15 mouse cellular contexts compared by ENCODE assay signal in the genomic region with DNA sequence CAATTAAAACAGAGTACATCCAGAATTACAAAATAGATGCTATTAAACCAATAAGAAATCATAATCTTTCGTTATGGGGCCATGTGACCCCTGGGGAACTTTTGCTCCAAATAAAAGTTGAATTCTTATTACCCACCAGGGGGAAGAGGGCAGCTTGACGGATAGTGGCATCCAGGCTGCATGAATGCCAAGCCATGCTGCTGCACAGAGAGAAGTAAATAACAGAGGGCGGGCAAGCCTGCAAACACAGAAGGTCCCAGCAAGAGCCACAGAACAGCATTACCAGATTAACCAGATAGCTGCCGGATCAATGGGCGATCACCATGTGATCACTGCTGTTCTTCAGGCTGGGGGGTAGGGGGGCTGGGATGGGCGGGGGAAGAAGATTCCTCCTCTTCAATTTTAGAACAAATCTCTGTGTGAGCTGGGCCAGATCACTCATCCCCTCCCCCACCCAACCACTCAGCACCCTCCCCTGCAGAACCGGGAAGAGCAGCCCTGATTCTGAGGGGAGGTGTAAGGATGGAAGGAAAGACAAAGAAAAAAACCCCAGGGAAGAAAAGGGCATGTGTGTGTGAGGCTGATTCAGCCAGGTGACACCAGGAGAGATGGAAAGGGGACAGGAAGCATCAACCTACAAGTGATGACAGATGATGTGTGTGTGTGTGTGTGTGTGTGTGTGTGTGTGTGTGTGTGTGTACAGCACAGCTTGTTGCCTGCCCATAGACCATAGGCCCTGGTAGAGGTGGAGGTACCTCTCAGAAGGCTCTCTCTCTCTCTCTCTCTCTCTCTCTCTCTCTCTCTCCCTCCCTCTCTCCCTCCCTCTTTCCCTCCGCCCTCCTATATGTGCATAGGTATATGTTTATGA. TPM values are rescaled to one million over a fixed set of nuclear protein-coding genes. Genes with fewer than 3 reads are reported as not detected.
DNase-seq lines count a peak whose midpoint lies in the region; ATAC-seq and TF ChIP-seq lines count a peak whose summit lies in the region.
"Had no signal": no experiment of that assay in that cellular context is flagged by ENCODE, and none has a peak within 500 bp of the region (broad histone marks: within the 10 kb centered on the region; RNA-seq: fewer than 3 reads in every experiment).

No protein-coding gene starts in this region.

- H3K4me2 ChIP-seq in forebrain, embryonic 11.5 days (ENCODE audit: low read depth, low read length, severe bottlenecking), result no peak overlapping the region
- no peak overlapping the region for H3K4me2 ChIP-seq in forebrain, embryonic 16.5 days (ENCODE audit: low read length)
- no peak overlapping the region for H3K4me2 ChIP-seq in forebrain, embryonic 15.5 days (replicated peaks)
- H3K4me2 ChIP-seq in hindbrain, postnatal 0 days (ENCODE audit: low read depth, low read length), result no peak overlapping the region
- H3K4me2 ChIP-seq in neural tube, embryonic 14.5 days (ENCODE audit: low read depth, low read length), result no peak overlapping the region
- H3K4me2 ChIP-seq: intestine, embryonic 15.5 days; limb, embryonic 15.5 days had no signal

- H3K27ac ChIP-seq in forebrain, embryonic 11.5 days (ENCODE audit: low read depth, low read length), result no peak overlapping the region
- no peak overlapping the region for H3K27ac ChIP-seq in forebrain, embryonic 16.5 days (ENCODE audit: low read length)
- H3K27ac ChIP-seq in forebrain, embryonic 15.5 days (replicated peaks), result no peak overlapping the region
- no peak overlapping the region for H3K27ac ChIP-seq in hindbrain, postnatal 0 days
- no peak overlapping the region for H3K27ac ChIP-seq in neural tube, embryonic 14.5 days (ENCODE audit: low read depth, low read length)
- H3K27ac ChIP-seq: intestine, embryonic 15.5 days; kidney, postnatal 0 days; limb, embryonic 15.5 days had no signal

- H3K27me3 ChIP-seq in forebrain, embryonic 11.5 days (ENCODE audit: control insufficient read depth, insufficient read depth, low read length), result no peaks in the 10 kb centered on the region
- no peaks in the 10 kb centered on the region for H3K27me3 ChIP-seq in forebrain, embryonic 16.5 days (replicated peaks; ENCODE audit: control insufficient read depth, insufficient read depth, low read length)
- H3K27me3 ChIP-seq in forebrain, embryonic 15.5 days, result no peaks in the 10 kb centered on the region
- H3K27me3 ChIP-seq in hindbrain, postnatal 0 days (ENCODE audit: insufficient read depth, low read length), result no peaks in the 10 kb centered on the region
- H3K27me3 ChIP-seq in neural tube, embryonic 14.5 days (ENCODE audit: control insufficient read depth, insufficient read depth, low read length), result no peaks in the 10 kb centered on the region; the same call in 1 of the 2 replicates
- H3K27me3 ChIP-seq: intestine, embryonic 15.5 days; limb, embryonic 15.5 days; Patski had no signal

- peak; percentile 28 for TF ChIP-seq CTCF in hindbrain, postnatal 0 days (IDR thresholded peaks at IDR 0.05; ENCODE audit: low read depth)

- WGBS in forebrain, embryonic 11.5 days, result 19% methylated on average over 8 of the region's 8 CpGs
- WGBS in forebrain, embryonic 16.5 days, result 20% methylated on average over 8 of the region's 8 CpGs
- 16% methylated on average over 8 of the region's 8 CpGs for WGBS in forebrain, embryonic 15.5 days
- 22% methylated on average over 8 of the region's 8 CpGs for WGBS in hindbrain, postnatal 0 days
- WGBS in neural tube, embryonic 14.5 days, result 25% methylated on average over 8 of the region's 8 CpGs

- DNase-seq in forebrain, embryonic 11.5 days (ENCODE audit: low spot score), result no peak
- peak; percentile 46 for DNase-seq in hindbrain, postnatal 0 days (ENCODE audit: low spot score)
- DNase-seq in Muller cell, postnatal 12 days (ENCODE audit: inconsistent ontology term), result no peak
- no peak for DNase-seq in right cerebral cortex, postnatal 36 days (ENCODE audit: low spot score in 2 of 2)
- DNase-seq: cerebellum, adult 11 months; liver, postnatal 0 days; right cerebral cortex, postnatal 14 days had no signal

- H3K36me3 ChIP-seq in forebrain, embryonic 11.5 days (ENCODE audit: control insufficient read depth, insufficient read depth, low read length), result no peaks in the 10 kb centered on the region
- no peaks in the 10 kb centered on the region for H3K36me3 ChIP-seq in forebrain, embryonic 16.5 days (ENCODE audit: control insufficient read depth, insufficient read depth)
- no peaks in the 10 kb centered on the region for H3K36me3 ChIP-seq in forebrain, embryonic 15.5 days
- no peaks in the 10 kb centered on the region for H3K36me3 ChIP-seq in hindbrain, postnatal 0 days (ENCODE audit: insufficient read depth, low read length)
- H3K36me3 ChIP-seq in neural tube, embryonic 14.5 days (ENCODE audit: control insufficient read depth, insufficient read depth, low read length), result no peaks in the 10 kb centered on the region
- H3K36me3 ChIP-seq: intestine, embryonic 15.5 days; limb, embryonic 15.5 days had no signal

- no peak overlapping the region for H3K9ac ChIP-seq in forebrain, embryonic 11.5 days (ENCODE audit: low read length)
- H3K9ac ChIP-seq in forebrain, embryonic 16.5 days (replicated peaks; ENCODE audit: low read depth, low read length), result no peak overlapping the region
- no peak overlapping the region for H3K9ac ChIP-seq in forebrain, embryonic 15.5 days (replicated peaks)
- no peak overlapping the region for H3K9ac ChIP-seq in hindbrain, postnatal 0 days (replicated peaks; ENCODE audit: low read length)
- H3K9ac ChIP-seq in neural tube, embryonic 14.5 days (replicated peaks; ENCODE audit: low read depth, low read length), result no peak overlapping the region
- H3K9ac ChIP-seq: intestine, embryonic 15.5 days; limb, embryonic 15.5 days; liver, postnatal 0 days had no signal

- H3K4me3 ChIP-seq in forebrain, embryonic 11.5 days (ENCODE audit: low read depth, low read length), result no peak overlapping the region
- H3K4me3 ChIP-seq in forebrain, embryonic 16.5 days (replicated peaks; ENCODE audit: low read length), result no peak overlapping the region
- no peak overlapping the region for H3K4me3 ChIP-seq in forebrain, embryonic 15.5 days
- H3K4me3 ChIP-seq in hindbrain, postnatal 0 days (ENCODE audit: low read length), result no peak overlapping the region
- no peak overlapping the region for H3K4me3 ChIP-seq in neural tube, embryonic 14.5 days (ENCODE audit: low read depth, low read length)
- H3K4me3 ChIP-seq: intestine, embryonic 15.5 days; limb, embryonic 15.5 days had no signal

- H3K9me3 ChIP-seq in forebrain, embryonic 11.5 days (ENCODE audit: control insufficient read depth, low read length), result no peaks in the 10 kb centered on the region; the same call in 1 of the 2 replicates
- H3K9me3 ChIP-seq in forebrain, embryonic 16.5 days (ENCODE audit: control insufficient read depth, low read length), result 0 out of 2 replicates have a peak, but pooled peaks cover 4% of the 10 kb centered on the region
- H3K9me3 ChIP-seq in forebrain, embryonic 15.5 days, result no peaks in the 10 kb centered on the region
- no peaks in the 10 kb centered on the region for H3K9me3 ChIP-seq in hindbrain, postnatal 0 days (ENCODE audit: low read length)
- no peaks in the 10 kb centered on the region for H3K9me3 ChIP-seq in neural tube, embryonic 14.5 days (ENCODE audit: control insufficient read depth, low read length)
- H3K9me3 ChIP-seq: intestine, embryonic 15.5 days; limb, embryonic 15.5 days had no signal

- H3K4me1 ChIP-seq in forebrain, embryonic 11.5 days (replicated peaks; ENCODE audit: control insufficient read depth, insufficient read depth, low read length), result peaks cover 6% of the 10 kb centered on the region
- peaks cover 8% of the 10 kb centered on the region; the same call in 1 of the 2 replicates for H3K4me1 ChIP-seq in forebrain, embryonic 16.5 days (replicated peaks; ENCODE audit: control insufficient read depth, insufficient read depth, low read length)
- peaks cover 15% of the 10 kb centered on the region for H3K4me1 ChIP-seq in forebrain, embryonic 15.5 days
- H3K4me1 ChIP-seq in hindbrain, postnatal 0 days (ENCODE audit: insufficient read depth, low read length), result peaks cover 5% of the 10 kb centered on the region
- H3K4me1 ChIP-seq in neural tube, embryonic 14.5 days (ENCODE audit: control insufficient read depth, insufficient read depth, low read length), result peaks cover 11% of the 10 kb centered on the region; the same call in 1 of the 2 replicates

- peak; percentile 51; the same call in 1 of the 2 replicates for ATAC-seq in forebrain, embryonic 11.5 days (replicated peaks; ENCODE audit: low FRiP score)
- ATAC-seq in forebrain, embryonic 16.5 days, result no peak; the same call in 1 of the 2 replicates
- ATAC-seq in forebrain, embryonic 15.5 days (replicated peaks), result peak; percentile 66; the same call in 1 of the 2 replicates
- peak; percentile 58 for ATAC-seq in hindbrain, postnatal 0 days
- peak; percentile 81 for ATAC-seq in neural tube, embryonic 14.5 days (ENCODE audit: low read depth)
- ATAC-seq in inflammation-experienced regulatory T-cells, adult 6 months, result no peak
- ATAC-seq: intestine, embryonic 15.5 days; liver, postnatal 0 days; Patski had no signal

RNA-seq across cellular contexts. Expression of a gene that starts 9.2 kb away (rescaled TPM):
- 0.35 TPM in 1 of 2 replicates, not detected in the other for polyA plus RNA-seq in forebrain, embryonic 11.5 days (2014; fragmentation: Nextera tagmentation; extraction: Ambion mirVana)
- 0.13 and 0.15 TPM in 2 replicates for polyA plus RNA-seq in forebrain, embryonic 16.5 days (2015; fragmentation: Nextera tagmentation; extraction: Ambion mirVana)
- 0.17 TPM in 1 of 2 replicates, not detected in the other for polyA plus RNA-seq in forebrain, embryonic 15.5 days (2015; fragmentation: Nextera tagmentation; extraction: Ambion mirVana)
- total RNA-seq in hindbrain, postnatal 0 days (2014; rRNA removed), result 0.63 TPM in 1 of 2 replicates, not detected in the other
- 0.61 and 0.67 TPM in 2 replicates for polyA plus RNA-seq in hindbrain, postnatal 0 days (2015; fragmentation: Nextera tagmentation; extraction: Ambion mirVana)
- 0.31 and 0.46 TPM in 2 replicates for polyA plus RNA-seq in neural tube, embryonic 14.5 days (2014; fragmentation: Nextera tagmentation; extraction: Ambion mirVana)
- polyA plus RNA-seq in inflammation-experienced regulatory T-cells, adult 6 months (2017; shearing (Covaris generic)), result under 1 TPM in 2 of 3 experiments, not detected in 1; 0.16 to 0.21 TPM
- polyA plus RNA-seq: Patski had no signal

Comparison
In these comparisons a context has a peak if more than half of its experiments do, and no peak if none do; other contexts are left out.
1. ATAC-seq: peak in forebrain, embryonic 11.5 days (single experiment), forebrain, embryonic 15.5 days (single experiment), hindbrain, postnatal 0 days (single experiment) and neural tube, embryonic 14.5 days (single experiment); none in forebrain, embryonic 16.5 days (single experiment) and inflammation-experienced regulatory T-cells, adult 6 months (single experiment).